Mouse (Mus musculus) lung, embryonic 15.5 days (tissue): ENCODE data around the gene BC067074. TPM values are rescaled to one million over a fixed set of nuclear protein-coding genes. Genes with fewer than 3 reads are reported as not detected.

Source experiments
- ATAC-seq: fragments of 200-750 bp; cut with Nextera tagmentation; 2 replicates; pipeline ENCODE4 v1.8.0; 2017; ENCODE audit warnings: moderate number of reproducible peaks, borderline replicate concordance; ENCODE audit not compliant: low FRiP score, low TSS enrichment; ENCODE audit errors: extremely low read depth
- H3K27ac ChIP-seq: fragments of 300-500 bp; sonication (generic); 2 replicates; pipeline ENCODE4 v1.5.1; 2015; ENCODE audit warnings: moderate library complexity, mild to moderate bottlenecking, inconsistent platforms
- H3K27me3 ChIP-seq: fragments of 300-500 bp; sonication (generic); 2 replicates; pipeline ENCODE4 v1.6.1; 2015; ENCODE audit warnings: inconsistent platforms
- H3K36me3 ChIP-seq: fragments of 300-500 bp; sonication (generic); 2 replicates; pipeline ENCODE4 v1.6.1; 2015; ENCODE audit warnings: inconsistent platforms
- H3K4me1 ChIP-seq: fragments of 300-500 bp; sonication (generic); 2 replicates; pipeline ENCODE4 v1.6.1; 2015; ENCODE audit warnings: inconsistent platforms
- H3K4me2 ChIP-seq: fragments of 300-500 bp; sonication (generic); 2 replicates; pipeline ENCODE4 v1.6.1; 2015; ENCODE audit warnings: inconsistent platforms, mild to moderate bottlenecking, moderate library complexity
- H3K4me3 ChIP-seq: fragments of 300-500 bp; sonication (generic); 2 replicates; pipeline ENCODE4 v1.5.1; 2015; ENCODE audit warnings: mild to moderate bottlenecking, inconsistent platforms
- H3K9ac ChIP-seq: fragments of 300-500 bp; sonication (generic); 2 replicates; pipeline ENCODE4 v1.6.1; 2015; ENCODE audit warnings: inconsistent platforms
- H3K9me3 ChIP-seq: fragments of 300-500 bp; sonication (generic); 2 replicates; pipeline ENCODE4 v1.6.1; 2016; ENCODE audit warnings: inconsistent platforms
- WGBS: fragments of 180-500 bp; shearing (Covaris S2); methylation state at CpG from one replicate; pipeline ENCODE4 v1.1.7; 2015; 5-methylcytosine and 5-hydroxymethylcytosine counted together
- polyA plus RNA-seq: library from polyadenylated mRNA; unstranded; fragments of >200 nt; fragmentation: Nextera tagmentation; extraction: Ambion mirVana; gene quantifications from 2 replicates; pipeline ENCODE4 v1.2.1, GENCODE M21; 2015

BC067074 gene
- polyA plus RNA-seq, 1 experiment from 2014 or later = 6.7 TPM

GRCm38 (mm10) chr13:113418632-113419031 lies 125.7 kb downstream of the BC067074 start:
- Histone ChIP-seq H3K4me3 (no peak overlapping the region), H3K36me3 (no peaks in the 10 kb centered on the region), H3K4me2 (no peak overlapping the region), H3K9me3 (no peaks in the 10 kb centered on the region), H3K9ac (no peak overlapping the region), H3K27me3 (no peaks in the 10 kb centered on the region), H3K4me1 (peaks cover 22% of the 10 kb centered on the region), H3K27ac (peak overlapping the region; percentile 55)
- ATAC-seq = no peak
- WGBS = 67% methylated on average over 3 of the region's 3 CpGs

- peaks cover 22% of the 10 kb centered on the region for H3K4me1 ChIP-seq
- no peak overlapping the region for H3K4me3 ChIP-seq
- H3K36me3 ChIP-seq = no peaks in the 10 kb centered on the region
- 42% methylated on average over 3 of the region's 3 CpGs for WGBS
- no peak overlapping the region for H3K27ac ChIP-seq
- no peak overlapping the region for H3K4me2 ChIP-seq
- no peaks in the 10 kb centered on the region for H3K9me3 ChIP-seq
- no peak overlapping the region for H3K9ac ChIP-seq
- H3K27me3 ChIP-seq = no peaks in the 10 kb centered on the region
- ATAC-seq = no peak
Measured at GRCm38 (mm10) chr13:113421472-113421871, 128.5 kb downstream of the BC067074 start.

- 91% methylated on average over 7 of the region's 7 CpGs for WGBS
- H3K4me1 ChIP-seq = peaks cover 7% of the 10 kb centered on the region
- no peaks in the 10 kb centered on the region for H3K27me3 ChIP-seq
- no peak overlapping the region for H3K9ac ChIP-seq
- no peak overlapping the region for H3K27ac ChIP-seq
- no peak overlapping the region for H3K4me2 ChIP-seq
- H3K36me3 ChIP-seq = no peaks in the 10 kb centered on the region
- H3K4me3 ChIP-seq = no peak overlapping the region
- no peak for ATAC-seq
- H3K9me3 ChIP-seq = no peaks in the 10 kb centered on the region
Measured at GRCm38 (mm10) chr13:113423825-113424224, 130.9 kb downstream of the BC067074 start.

GRCm38 (mm10) chr13:113425907-113426306 lies 132.9 kb downstream of the BC067074 start:
- H3K9ac ChIP-seq = no peak overlapping the region
- no peak for ATAC-seq
- WGBS = 89% methylated on average over 4 of the region's 4 CpGs

More at GRCm38 (mm10) chr13:113425907-113426306, 132.9 kb downstream of the BC067074 start:
- Histone ChIP-seq H3K4me1 (0 out of 2 replicates have a peak, but pooled peaks cover 3% of the 10 kb centered on the region), H3K27ac (no peak overlapping the region), H3K9me3 (no peaks in the 10 kb centered on the region), H3K4me3 (no peak overlapping the region), H3K36me3 (no peaks in the 10 kb centered on the region), H3K27me3 (no peaks in the 10 kb centered on the region), H3K4me2 (no peak overlapping the region)

Other genes with a start within 250 kb of the BC067074 start
- gene Gpx8, start 246.7 kb upstream of the BC067074 start, polyA plus RNA-seq = 175 TPM in 2 replicates
- gene Gzma, start 192.2 kb upstream of the BC067074 start, polyA plus RNA-seq = 3.9 and 18.9 TPM in 2 replicates
- 1.2 and 1.9 TPM in 2 replicates for gene Esm1, start 83.5 kb upstream of the BC067074 start, polyA plus RNA-seq
- gene Gzmk, start 67.3 kb upstream of the BC067074 start, polyA plus RNA-seq = not detected in 2 replicates